ENCODE assay signal across 30 mouse cellular contexts in the genomic region with DNA sequence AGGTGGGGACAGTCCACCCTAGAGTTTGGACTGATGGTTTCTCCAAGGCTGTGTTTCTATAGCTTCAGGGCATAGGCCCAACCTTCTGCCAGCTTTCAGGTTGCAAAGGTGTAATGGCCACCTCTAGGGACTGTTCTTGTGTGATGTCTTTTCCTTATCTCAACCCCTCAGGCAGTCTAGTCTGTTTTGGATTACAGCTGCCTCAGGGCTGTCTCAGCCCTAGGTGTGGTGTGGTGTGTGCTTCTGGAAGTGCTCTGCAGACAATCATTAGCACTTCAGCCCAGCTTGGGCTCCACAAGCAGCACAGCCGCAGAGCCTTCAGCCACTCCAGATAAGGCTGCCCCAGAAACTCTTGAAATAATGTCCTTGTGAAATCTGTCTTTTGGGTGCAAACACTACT. TPM values are rescaled to one million over a fixed set of nuclear protein-coding genes. Genes with fewer than 3 reads are reported as not detected.
A peak's percentile ranks its signal among the peaks of the same experiment; 100 is the strongest.
DNase-seq lines count a peak whose midpoint lies in the region; ATAC-seq lines count a peak whose summit lies in the region.
"Had no signal": no experiment of that assay in that cellular context is flagged by ENCODE, and none has a peak within 500 bp of the region (broad histone marks: within the 10 kb centered on the region; RNA-seq: fewer than 3 reads in every experiment).

No protein-coding gene starts in this region.

- no peaks in the 10 kb centered on the region for H3K27me3 ChIP-seq in heart, embryonic 13.5 days (replicated peaks)
- no peaks in the 10 kb centered on the region for H3K27me3 ChIP-seq in liver, embryonic 11.5 days (replicated peaks; ENCODE audit: control insufficient read depth, insufficient read depth, low read length)
- H3K27me3 ChIP-seq: forebrain, embryonic 13.5 days; limb, embryonic 13.5 days; midbrain, embryonic 15.5 days; neural tube, embryonic 12.5 days had no signal

- H3K36me3 ChIP-seq in heart, embryonic 13.5 days = no peaks in the 10 kb centered on the region
- H3K36me3 ChIP-seq in liver, embryonic 11.5 days (ENCODE audit: control insufficient read depth, insufficient read depth, low read length) = no peaks in the 10 kb centered on the region
- H3K36me3 ChIP-seq: G1E; hindbrain, embryonic 13.5 days; limb, embryonic 13.5 days; midbrain, embryonic 15.5 days; neural tube, embryonic 12.5 days had no signal

- no peak overlapping the region for H3K4me3 ChIP-seq in heart, embryonic 13.5 days
- no peak overlapping the region for H3K4me3 ChIP-seq in liver, embryonic 11.5 days (ENCODE audit: low read depth, low read length)
- H3K4me3 ChIP-seq: forebrain, embryonic 13.5 days; gastrocnemius, adult 2 months; hindbrain, embryonic 13.5 days; limb, embryonic 13.5 days; megakaryocyte, embryonic 14.5 days; midbrain, embryonic 15.5 days; neural tube, embryonic 12.5 days had no signal

- intact Hi-C loops in heart, postnatal 36 days (cut with DNase I) = loop anchor here (5.0 kb wide), 1 partner anchor 45 kb away; no protein-coding TSS in a partner anchor

- H3K9me3 ChIP-seq in heart, embryonic 13.5 days = peaks cover 5% of the 10 kb centered on the region
- peaks cover 3% of the 10 kb centered on the region; the same call in 1 of the 2 replicates for H3K9me3 ChIP-seq in liver, embryonic 11.5 days (ENCODE audit: control insufficient read depth, low read length)
- H3K9me3 ChIP-seq: midbrain, embryonic 15.5 days had no signal

- H3K4me1 ChIP-seq in heart, embryonic 13.5 days = peaks cover 49% of the 10 kb centered on the region
- peaks cover 24% of the 10 kb centered on the region for H3K4me1 ChIP-seq in liver, embryonic 11.5 days (replicated peaks; ENCODE audit: control insufficient read depth, insufficient read depth, low read length)
- H3K4me1 ChIP-seq: forebrain, embryonic 13.5 days; limb, embryonic 13.5 days had no signal

- no peak for DNase-seq in heart, postnatal 36 days
- DNase-seq in MN1 (ENCODE audit: low spot score) = peak; percentile 61
- no peak for DNase-seq in liver, embryonic 11.5 days (ENCODE audit: low spot score)
- DNase-seq in adrenal gland, postnatal 36 days = no peak
- DNase-seq in thymus, postnatal 25 days = no peak
- DNase-seq: adrenal gland, postnatal 10 days; cerebellum, adult 11 months; cerebellum, adult 9-11 months; gastrocnemius, adult 2 months; heart, postnatal 10 days; kidney, adult 18-20 months; layer of hippocampus, adult 9-11 months; lung, embryonic 14.5 days; retina, postnatal 1 day; right cerebral cortex, postnatal 25 days; spleen, adult 18-20 months had no signal

- no peak for ATAC-seq in heart, embryonic 13.5 days (ENCODE audit: extremely low read depth, insufficient number of reproducible peaks, low FRiP score, low TSS enrichment)
- peak; percentile 79 for ATAC-seq in liver, embryonic 11.5 days (replicated peaks; ENCODE audit: low FRiP score)
- peak; percentile 62 for ATAC-seq in megakaryocyte progenitor cell, adult 5-6 weeks (replicated peaks; ENCODE audit: poor library complexity)
- ATAC-seq: activated CD4-positive, CD25-positive, alpha-beta regulatory T cell, adult 4 months; forebrain, embryonic 13.5 days; midbrain, embryonic 15.5 days had no signal

- no peak overlapping the region for H3K4me2 ChIP-seq in heart, embryonic 13.5 days
- no peak overlapping the region for H3K4me2 ChIP-seq in liver, embryonic 11.5 days
- H3K4me2 ChIP-seq: forebrain, embryonic 13.5 days; hindbrain, embryonic 13.5 days; limb, embryonic 13.5 days; lung, embryonic 14.5 days; midbrain, embryonic 15.5 days; neural tube, embryonic 12.5 days had no signal

- H3K27ac ChIP-seq in heart, embryonic 13.5 days (replicated peaks) = peak overlapping the region; percentile 54
- no peak overlapping the region; the same call in 1 of the 2 replicates for H3K27ac ChIP-seq in liver, embryonic 11.5 days (ENCODE audit: low read depth, low read length)
- H3K27ac ChIP-seq: forebrain, embryonic 13.5 days; gastrocnemius, adult 2 months; hindbrain, embryonic 13.5 days; kidney, postnatal 0 days; limb, embryonic 13.5 days; midbrain, embryonic 15.5 days; neural tube, embryonic 12.5 days had no signal

- 14% methylated on average over 1 of the region's 1 CpGs for WGBS in heart, embryonic 13.5 days
- 23% methylated on average over 1 of the region's 1 CpGs for WGBS in liver, embryonic 11.5 days

- no peak overlapping the region for H3K9ac ChIP-seq in heart, embryonic 13.5 days
- H3K9ac ChIP-seq in liver, embryonic 11.5 days (ENCODE audit: low read depth, low read length) = no peak overlapping the region
- H3K9ac ChIP-seq: forebrain, embryonic 13.5 days; hindbrain, embryonic 13.5 days; limb, embryonic 13.5 days; lung, embryonic 14.5 days; midbrain, embryonic 15.5 days; neural tube, embryonic 12.5 days had no signal

RNA-seq across cellular contexts. Expression of a gene that starts 3.7 kb away (rescaled TPM):
- 0.57 and 0.75 TPM in 2 replicates for polyA plus RNA-seq in heart, embryonic 13.5 days (2015; fragmentation: Nextera tagmentation; extraction: Ambion mirVana)
- 1 to 10 TPM; 3.5 to 4.1 TPM for total RNA-seq in heart, postnatal 36 days (2021)
- 0.41 and 0.55 TPM in 2 replicates for polyA plus RNA-seq in liver, embryonic 11.5 days (2014; fragmentation: Nextera tagmentation; extraction: Ambion mirVana)
- total RNA-seq in megakaryocyte progenitor cell, adult 5-6 weeks (2015) = 1.5 and 1.7 TPM in 2 replicates
- 0.10 and 1.1 TPM in 2 replicates for total RNA-seq in megakaryocyte progenitor cell, adult 5-6 weeks (2017)
- total RNA-seq in adrenal gland, postnatal 36 days (2021) = under 1 TPM; 0.73 to 0.92 TPM
- polyA plus RNA-seq: activated CD4-positive, CD25-positive, alpha-beta regulatory T cell, adult 4 months; neural tube, embryonic 12.5 days had no signal

RNA-seq across cellular contexts. Expression of a gene that starts 22.0 kb away (rescaled TPM):
- 5.5 and 7.0 TPM in 2 replicates for polyA plus RNA-seq in heart, embryonic 13.5 days (2015; fragmentation: Nextera tagmentation; extraction: Ambion mirVana)
- total RNA-seq in heart, postnatal 36 days (2021) = not detected
- polyA plus RNA-seq in liver, embryonic 11.5 days (2014; fragmentation: Nextera tagmentation; extraction: Ambion mirVana) = 2.1 and 2.6 TPM in 2 replicates
- total RNA-seq in megakaryocyte progenitor cell, adult 5-6 weeks (2015) = 0.22 TPM in 1 of 2 replicates, not detected in the other
- total RNA-seq in megakaryocyte progenitor cell, adult 5-6 weeks (2017) = not detected in 2 replicates
- 10 to 100 TPM; 36.3 to 93.3 TPM for total RNA-seq in adrenal gland, postnatal 36 days (2021)
- total RNA-seq: CH12.LX; G1E; gastrocnemius, postnatal 4 days; heart, postnatal 10 days; left cerebral cortex, adult 18-20 months had no signal
- polyA plus RNA-seq: G1E had no signal

Comparison
In these comparisons a context has a peak if more than half of its experiments do, and no peak if none do; other contexts are left out.
1. RNA of a gene that starts 22.0 kb away (total RNA-seq): 36.3 to 93.3 TPM in adrenal gland, postnatal 36 days; 0.22 TPM in megakaryocyte progenitor cell, adult 5-6 weeks and not detected in heart, postnatal 36 days; every median in the first group is over 10 times any median in the second.